ENCODE assay signal across 8 mouse cellular contexts in genomic region chr1:178337551-178338317, GRCm38 (mm10). TPM values are rescaled to one million over a fixed set of nuclear protein-coding genes. Genes with fewer than 3 reads are reported as not detected.
DNase-seq lines count a peak whose midpoint lies in the region; ATAC-seq and TF ChIP-seq lines count a peak whose summit lies in the region.

TSS of gene Hnrnpu (minus strand) at chr1:178337797.

- peak within 1 kb of the TSS; percentile 100 for H3K9ac ChIP-seq in forebrain, postnatal 0 days
- peak within 1 kb of the TSS; percentile 100 for H3K9ac ChIP-seq in lung, embryonic 16.5 days (ENCODE audit: low read length)

- H3K27me3 ChIP-seq in G1E (ENCODE audit: insufficient read depth, low read length) = no peaks in the 10 kb centered on the region
- no peaks in the 10 kb centered on the region for H3K27me3 ChIP-seq in forebrain, postnatal 0 days (ENCODE audit: insufficient read depth, low read length)
- no peaks in the 10 kb centered on the region for H3K27me3 ChIP-seq in lung, embryonic 16.5 days (ENCODE audit: control insufficient read depth, insufficient read depth, low read depth, low read length)

- peaks cover 33% of the 10 kb centered on the region for H3K36me3 ChIP-seq in G1E (replicated peaks)
- H3K36me3 ChIP-seq in forebrain, postnatal 0 days (ENCODE audit: insufficient read depth) = peaks cover 11% of the 10 kb centered on the region
- peaks cover 14% of the 10 kb centered on the region for H3K36me3 ChIP-seq in lung, embryonic 16.5 days (ENCODE audit: control insufficient read depth, insufficient read depth, low read length)

- peak within 1 kb of the TSS; percentile 100 for H3K4me3 ChIP-seq in G1E (ENCODE audit: low read depth, low read length)
- H3K4me3 ChIP-seq in forebrain, postnatal 0 days (ENCODE audit: low read depth, low read length) = peak within 1 kb of the TSS; percentile 100
- H3K4me3 ChIP-seq in lung, embryonic 16.5 days (ENCODE audit: low read length) = peak within 1 kb of the TSS; percentile 100

- no peak for TF ChIP-seq CTCF in G1E (IDR thresholded peaks at IDR 0.05; ENCODE audit: low read depth, low read length)
- peak; percentile 3; the same call in 1 of the 2 replicates for TF ChIP-seq CTCF in forebrain, postnatal 0 days (IDR thresholded peaks at IDR 0.05; ENCODE audit: low read depth)

- DNase-seq in G1E (ENCODE audit: low spot score) = peak; percentile 84
- peak; percentile 93 to 99 for DNase-seq in cerebellum, adult 18-20 months
- DNase-seq in forebrain, postnatal 0 days = peak; percentile 99
- DNase-seq in heart, postnatal 4 days = peak; percentile 97
- DNase-seq in layer of hippocampus, adult 9-10 months (ENCODE audit: low spot score) = peak; percentile 84
- DNase-seq in ovary, postnatal 10 days (ENCODE audit: low spot score) = peak; percentile 94
- DNase-seq in thymus, postnatal 10 days (ENCODE audit: low spot score in 2 of 2) = peak; percentile 91 to 96

- H3K9me3 ChIP-seq in G1E (replicated peaks) = no peaks in the 10 kb centered on the region
- no peaks in the 10 kb centered on the region for H3K9me3 ChIP-seq in forebrain, postnatal 0 days (ENCODE audit: low read length)
- H3K9me3 ChIP-seq in lung, embryonic 16.5 days (ENCODE audit: control insufficient read depth, low read length) = no peaks in the 10 kb centered on the region

- WGBS in forebrain, postnatal 0 days = under 1% methylated on average over 69 of the region's 73 CpGs
- WGBS in lung, embryonic 16.5 days = under 1% methylated on average over 73 of the region's 73 CpGs

- ATAC-seq in G1E (ENCODE audit: extremely low read depth, insufficient number of reproducible peaks, low FRiP score, poor library complexity, severe bottlenecking) = peak; percentile 59
- peak; percentile 88 for ATAC-seq in forebrain, postnatal 0 days
- ATAC-seq in lung, embryonic 16.5 days (ENCODE audit: low read depth) = peak; percentile 91

- H3K27ac ChIP-seq in forebrain, postnatal 0 days (ENCODE audit: low read depth, low read length) = peak within 1 kb of the TSS; percentile 100
- H3K27ac ChIP-seq in lung, embryonic 16.5 days (ENCODE audit: low read length) = peak within 1 kb of the TSS; percentile 100

- peaks cover 22% of the 10 kb centered on the region for H3K4me1 ChIP-seq in G1E (ENCODE audit: insufficient read depth, low read depth, low read length)
- H3K4me1 ChIP-seq in forebrain, postnatal 0 days (ENCODE audit: insufficient read depth) = peaks cover 19% of the 10 kb centered on the region
- peaks cover 12% of the 10 kb centered on the region for H3K4me1 ChIP-seq in lung, embryonic 16.5 days (replicated peaks; ENCODE audit: control insufficient read depth, insufficient read depth, low read length)

- peak within 1 kb of the TSS; percentile 56 for H3K4me2 ChIP-seq in forebrain, postnatal 0 days (ENCODE audit: low read depth)
- H3K4me2 ChIP-seq in lung, embryonic 16.5 days (ENCODE audit: low read depth, low read length) = peak within 1 kb of the TSS; percentile 74

RNA-seq across cellular contexts. Expression of gene Hnrnpu, which starts in this region (rescaled TPM):
- 932 and 945 TPM in 2 replicates for total RNA-seq in G1E (2014; fragmentation: Nextera tagmentation)
- 331 and 441 TPM in 2 replicates for total RNA-seq in G1E (2017)
- polyA plus RNA-seq in G1E (2012) = 726 and 956 TPM in 2 replicates
- 245 and 299 TPM in 2 replicates for total RNA-seq in forebrain, postnatal 0 days (2014; rRNA removed)
- 187 and 229 TPM in 2 replicates for polyA plus RNA-seq in forebrain, postnatal 0 days (2015; fragmentation: Nextera tagmentation; extraction: Ambion mirVana)
- 100 to 1,000 TPM; 343 to 362 TPM for total RNA-seq in heart, postnatal 4 days (2021)
- polyA plus RNA-seq in lung, embryonic 16.5 days (2015; fragmentation: Nextera tagmentation; extraction: Ambion mirVana) = 209 and 239 TPM in 2 replicates

Comparison
In these comparisons a context has a peak if more than half of its experiments do, and no peak if none do; other contexts are left out.
1. Peak in every context shown above with its lines: DNase-seq, ATAC-seq, H3K4me3 ChIP-seq and H3K27ac ChIP-seq.